Mouse (Mus musculus): ENCODE measurements around the gene Ugt1a2. TPM values are rescaled to one million over a fixed set of nuclear protein-coding genes. Genes with fewer than 3 reads are reported as not detected.

Gene Ugt1a2
- total RNA-seq, 2 experiments from 2014 or later = 1.1 TPM; not detected in 1

Other genes with a start within 250 kb of the Ugt1a2 start
- 5.5 and 13.0 TPM in 2 replicates for gene Usp40, start 192.1 kb upstream of the Ugt1a2 start, total RNA-seq (2015)
- gene Usp40, start 192.1 kb upstream of the Ugt1a2 start, total RNA-seq (2017) = 11.3 and 13.2 TPM in 2 replicates
- not detected in 2 replicates for gene Ugt1a10, start 145.2 kb upstream of the Ugt1a2 start, total RNA-seq (2015)
- not detected in 2 replicates for gene Ugt1a10, start 145.2 kb upstream of the Ugt1a2 start, total RNA-seq (2017)
- gene Ugt1a9, start 129.8 kb upstream of the Ugt1a2 start, total RNA-seq (2015) = not detected in 2 replicates
- gene Ugt1a9, start 129.8 kb upstream of the Ugt1a2 start, total RNA-seq (2017) = not detected in 2 replicates
- gene Ugt1a8, start 112.8 kb upstream of the Ugt1a2 start, total RNA-seq (2015) = not detected in 2 replicates
- gene Ugt1a8, start 112.8 kb upstream of the Ugt1a2 start, total RNA-seq (2017) = not detected in 2 replicates
- 24.0 and 29.5 TPM in 2 replicates for gene Ugt1a7c, start 105.5 kb upstream of the Ugt1a2 start, total RNA-seq (2015)
- 37.6 and 47.2 TPM in 2 replicates for gene Ugt1a7c, start 105.5 kb upstream of the Ugt1a2 start, total RNA-seq (2017)
- gene Ugt1a6b, start 97.3 kb upstream of the Ugt1a2 start, total RNA-seq (2015) = 0.91 and 1.0 TPM in 2 replicates
- gene Ugt1a6b, start 97.3 kb upstream of the Ugt1a2 start, total RNA-seq (2017) = 0.87 and 1.6 TPM in 2 replicates
- gene Ugt1a6a, start 65.8 kb upstream of the Ugt1a2 start, total RNA-seq (2015) = 2.6 and 2.7 TPM in 2 replicates
- gene Ugt1a6a, start 65.8 kb upstream of the Ugt1a2 start, total RNA-seq (2017) = 0.71 and 2.0 TPM in 2 replicates
- gene Ugt1a5, start 34.6 kb upstream of the Ugt1a2 start, total RNA-seq (2015) = 1.0 and 2.5 TPM in 2 replicates
- 0.81 TPM in 1 of 2 replicates, not detected in the other for gene Ugt1a5, start 34.6 kb upstream of the Ugt1a2 start, total RNA-seq (2017)
- 0.68 and 2.4 TPM in 2 replicates for gene Dnajb3, start 5.2 kb downstream of the Ugt1a2 start, total RNA-seq (2015)
- gene Dnajb3, start 5.2 kb downstream of the Ugt1a2 start, total RNA-seq (2017) = 0.17 and 1.2 TPM in 2 replicates
- 0.39 and 0.83 TPM in 2 replicates for gene Ugt1a1, start 11.4 kb downstream of the Ugt1a2 start, total RNA-seq (2015)
- gene Ugt1a1, start 11.4 kb downstream of the Ugt1a2 start, total RNA-seq (2017) = 0.14 and 0.83 TPM in 2 replicates
- 0.39 and 1.1 TPM in 2 replicates for gene Mroh2a, start 26.4 kb downstream of the Ugt1a2 start, total RNA-seq (2015)
- 0.10 and 0.17 TPM in 2 replicates for gene Mroh2a, start 26.4 kb downstream of the Ugt1a2 start, total RNA-seq (2017)
- 104 and 106 TPM in 2 replicates for gene Hjurp, start 77.0 kb downstream of the Ugt1a2 start, total RNA-seq (2015)
- gene Hjurp, start 77.0 kb downstream of the Ugt1a2 start, total RNA-seq (2017) = 156 and 189 TPM in 2 replicates
- not detected in 2 replicates for gene Trpm8, start 77.1 kb downstream of the Ugt1a2 start, total RNA-seq (2015)
- gene Trpm8, start 77.1 kb downstream of the Ugt1a2 start, total RNA-seq (2017) = not detected in 2 replicates
- gene Spp2, start 206.4 kb downstream of the Ugt1a2 start, total RNA-seq (2015) = not detected in 2 replicates
- gene Spp2, start 206.4 kb downstream of the Ugt1a2 start, total RNA-seq (2017) = not detected in 2 replicates

All from megakaryocyte progenitor cell, adult 5-6 weeks (primary cell).